Mouse (Mus musculus) CD4-positive, CD25-positive, alpha-beta regulatory T cell, adult 4 months (primary cell): Measurements from ENCODE around the gene Sema4g. TPM values are rescaled to one million over a fixed set of nuclear protein-coding genes. Genes with fewer than 3 reads are reported as not detected.

ENCODE experiments used
- ATAC-seq: one replicate; pipeline ENCODE4 v1.8.0; 2017
- polyA plus RNA-seq, 2 experiments: library from polyadenylated mRNA; unstranded; fragments of 100-300 nt; shearing (Covaris generic); gene quantifications; one replicate each; pipeline ENCODE4 v1.2.1; 2017

Gene Sema4g
- under 1 TPM; 0.14 to 0.31 TPM for polyA plus RNA-seq

- no peak for ATAC-seq
Observed at GRCm38 (mm10) chr19:44988831-44989566, at the start of gene Sema4g. Gene Sema4g (plus strand): TSS chr19:44989101.

GRCm38 (mm10) chr19:44959633-44960032 lies 29.3 kb upstream of the Sema4g start:
- no peak for ATAC-seq

GRCm38 (mm10) chr19:44965978-44966377 lies 22.9 kb upstream of the Sema4g start:
- ATAC-seq: no peak

- ATAC-seq: no peak
Observed at GRCm38 (mm10) chr19:44968329-44968728, 20.6 kb upstream of the Sema4g start.

GRCm38 (mm10) chr19:44976636-44977035 lies 12.3 kb upstream of the Sema4g start:
- no peak for ATAC-seq

- ATAC-seq: no peak
Observed at GRCm38 (mm10) chr19:44977148-44977547, 11.8 kb upstream of the Sema4g start.

- no peak for ATAC-seq
Observed at GRCm38 (mm10) chr19:44980787-44981186, 8.1 kb upstream of the Sema4g start.

GRCm38 (mm10) chr19:44982477-44983115 lies 6.3 kb upstream of the Sema4g start:
- no peak for ATAC-seq

GRCm38 (mm10) chr19:44983366-44983765 lies 5.5 kb upstream of the Sema4g start:
- ATAC-seq: no peak

GRCm38 (mm10) chr19:44984420-44984819 lies 4.5 kb upstream of the Sema4g start:
- ATAC-seq: no peak

GRCm38 (mm10) chr19:44985159-44985988 lies 3.5 kb upstream of the Sema4g start:
- no peak for ATAC-seq

- ATAC-seq: no peak
Observed at GRCm38 (mm10) chr19:44987004-44987403, 1.9 kb upstream of the Sema4g start.

- no peak for ATAC-seq
Observed at GRCm38 (mm10) chr19:44987851-44988250, 1.1 kb upstream of the Sema4g start.

GRCm38 (mm10) chr19:44988321-44988720 lies 580 bp upstream of the Sema4g start:
- ATAC-seq: no peak

GRCm38 (mm10) chr19:44989567-44990495 lies 930 bp downstream of the Sema4g start:
- no peak for ATAC-seq

- ATAC-seq: no peak
Observed at GRCm38 (mm10) chr19:44991031-44991430, 2.1 kb downstream of the Sema4g start.

- ATAC-seq: no peak
Observed at GRCm38 (mm10) chr19:44992246-44992645, 3.3 kb downstream of the Sema4g start.

- no peak for ATAC-seq
Observed at GRCm38 (mm10) chr19:44992712-44993111, 3.8 kb downstream of the Sema4g start.

GRCm38 (mm10) chr19:44997786-44998185 lies 8.9 kb downstream of the Sema4g start:
- ATAC-seq: no peak

- ATAC-seq: no peak
Observed at GRCm38 (mm10) chr19:44999647-45000046, 10.7 kb downstream of the Sema4g start.

GRCm38 (mm10) chr19:45002301-45002700 lies 13.4 kb downstream of the Sema4g start:
- ATAC-seq: no peak
